Mouse (Mus musculus) left cerebral cortex, adult 2 months (tissue): ENCODE data around the gene Pnpla2. TPM values are rescaled to one million over a fixed set of nuclear protein-coding genes. Genes with fewer than 3 reads are reported as not detected.
A peak's percentile ranks its signal among the peaks of the same experiment; 100 is the strongest.

ENCODE experiments used
- DNase-seq, 2 experiments: peaks; one replicate each; pipeline ENCODE4 v3.0.0; 2021 to 2022; ENCODE audit warnings: low spot score in 2 of 2, mixed read lengths in 1 of 2; ENCODE audit errors: extremely low spot score in 1 of 2
- H3K27ac ChIP-seq: fragments of 200-600 bp; 2 replicates; pipeline ENCODE4 v1.8.1; 2022
- H3K4me3 ChIP-seq: fragments of 200-600 bp; 2 replicates; pipeline ENCODE4 v1.8.1; 2022
- CTCF ChIP-seq: fragments of 200-600 bp; IDR thresholded peaks from 2 replicates; pipeline ENCODE4 v1.8.1; 2022; ENCODE audit warnings: antibody characterized with exemption, mild to moderate bottlenecking, moderate library complexity
- intact Hi-C: fragments of 180-260 bp; cut with DNase I; formaldehyde crosslinking; loops from one replicate; pipeline ENCODE4 v1.15.1; 2025
- total RNA-seq, 2 experiments: library from RNA; stranded (reverse); gene quantifications; 2 replicates each; pipeline ENCODE4 v1.2.3; 2021

Pnpla2 gene
- total RNA-seq, 2 experiments from 2014 or later: 26.0 to 31.7 TPM

GRCm38 (mm10) chr7:141474160-141474559 lies 19.2 kb downstream of the Pnpla2 start:
- H3K27ac ChIP-seq: peak overlapping the region; percentile 94; the same call in 1 of the 2 replicates
- H3K4me3 ChIP-seq: peak overlapping the region; percentile 72
- intact Hi-C loops: no loop called here

GRCm38 (mm10) chr7:141475011-141475804 lies 20.2 kb downstream of the Pnpla2 start, which contains the start of the genes Polr2l and Tspan4:
Gene Polr2l, minus strand, starts transcription at chr7:141475132.
Gene Tspan4, plus strand, starts transcription at chr7:141475240.
- TF ChIP-seq CTCF: no peak; the same call in 1 of the 2 replicates
- Histone ChIP-seq H3K27ac (peak within 1 kb of the TSS; percentile 94), H3K4me3 (peak within 1 kb of the TSS; percentile 72)
- intact Hi-C loops: no loop called here
- DNase-seq: peak; percentile 80 to 84

More at GRCm38 (mm10) chr7:141474160-141474559, 19.2 kb downstream of the Pnpla2 start:
- no peak for DNase-seq
- TF ChIP-seq CTCF: no peak

- DNase-seq: no peak
- Histone ChIP-seq H3K27ac (peak overlapping the region; percentile 94), H3K4me3 (peak overlapping the region; percentile 72)
- intact Hi-C loops: no loop called here
- TF ChIP-seq CTCF: no peak
Observed at GRCm38 (mm10) chr7:141475805-141476158, 20.8 kb downstream of the Pnpla2 start.

GRCm38 (mm10) chr7:141476226-141476980 lies 21.4 kb downstream of the Pnpla2 start:
- intact Hi-C loops: no loop called here
- peak overlapping the region; percentile 94 for H3K27ac ChIP-seq
- DNase-seq: peak; percentile 42 to 51
- H3K4me3 ChIP-seq: peak overlapping the region; percentile 72
- TF ChIP-seq CTCF: peak; percentile 9

GRCm38 (mm10) chr7:141476981-141477370 lies 22.0 kb downstream of the Pnpla2 start:
- Histone ChIP-seq H3K27ac (peak overlapping the region; percentile 55), H3K4me3 (0 out of 2 replicates have a peak overlapping the region, but pooled peaks have one; percentile 9)
- DNase-seq: no peak
- intact Hi-C loops: no loop called here
- TF ChIP-seq CTCF: no peak

GRCm38 (mm10) chr7:141477578-141478269 lies 22.7 kb downstream of the Pnpla2 start:
- H3K4me3 ChIP-seq: no peak overlapping the region
- intact Hi-C loops: no loop called here
- no peak for DNase-seq
- no peak for TF ChIP-seq CTCF
- peak overlapping the region; percentile 40; the same call in 1 of the 2 replicates for H3K27ac ChIP-seq

- intact Hi-C loops: no loop called here
- Histone ChIP-seq H3K4me3 (no peak overlapping the region), H3K27ac (peak overlapping the region; percentile 15; the same call in 1 of the 2 replicates)
- no peak for TF ChIP-seq CTCF
- DNase-seq: no peak
Observed at GRCm38 (mm10) chr7:141478270-141478748, 23.3 kb downstream of the Pnpla2 start.

GRCm38 (mm10) chr7:141480842-141481497 lies 26.0 kb downstream of the Pnpla2 start:
- H3K4me3 ChIP-seq: 0 out of 2 replicates have a peak overlapping the region, but pooled peaks have one; percentile 13
- intact Hi-C loops: loop anchor here (1.0 to 2.0 kb wide), 2 partner anchors 44 to 186 kb away; no protein-coding TSS in a partner anchor
- DNase-seq: peak; percentile 66 to 67
- TF ChIP-seq CTCF: peak; percentile 92
- H3K27ac ChIP-seq: no peak overlapping the region

GRCm38 (mm10) chr7:141481498-141482401 lies 26.8 kb downstream of the Pnpla2 start:
- TF ChIP-seq CTCF: peak; percentile 51
- intact Hi-C loops: loop anchor here (2.0 kb wide), 1 partner anchor 185 kb away; no protein-coding TSS in a partner anchor
- peak overlapping the region; percentile 57 for H3K27ac ChIP-seq
- peak overlapping the region; percentile 57 for H3K4me3 ChIP-seq
- peak; percentile 50 to 60 for DNase-seq

GRCm38 (mm10) chr7:141482531-141483024 lies 27.6 kb downstream of the Pnpla2 start:
- TF ChIP-seq CTCF: no peak
- no peak for DNase-seq
- H3K4me3 ChIP-seq: peak overlapping the region; percentile 57
- intact Hi-C loops: no loop called here
- no peak overlapping the region; the same call in 1 of the 2 replicates for H3K27ac ChIP-seq
